Mouse (Mus musculus) layer of hippocampus, adult 9-10 months (tissue): Measurements from ENCODE around the gene Zmynd10.

Source experiments
- DNase-seq: peaks from one replicate; pipeline ENCODE4 v3.0.0; 2022; ENCODE audit warnings: low spot score

The Zmynd10 gene

DNA sequence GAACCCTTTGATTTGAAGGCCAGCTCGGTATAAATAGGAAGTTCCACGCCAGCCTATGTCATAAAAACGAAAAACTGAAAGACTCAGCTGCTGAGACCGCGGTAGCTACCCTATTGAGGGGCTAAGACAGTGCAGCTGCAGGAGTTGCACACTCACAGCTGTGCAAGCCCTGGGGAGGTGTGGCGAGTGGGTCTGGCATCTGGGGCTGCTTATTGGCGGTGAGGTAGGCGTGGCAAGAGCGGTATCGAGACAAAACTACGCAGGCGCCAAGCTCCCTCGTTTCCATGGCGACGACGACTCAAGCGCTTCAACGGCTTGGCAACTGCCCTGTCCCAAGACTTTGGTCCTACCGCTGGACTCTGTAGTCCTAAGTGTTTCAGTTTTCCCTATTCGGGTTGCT lies at the start of gene Zmynd10:
Gene Zmynd10 (plus strand): TSS at position 273 of the 400 bp plus-strand sequence.
- DNase-seq = no peak

DNA sequence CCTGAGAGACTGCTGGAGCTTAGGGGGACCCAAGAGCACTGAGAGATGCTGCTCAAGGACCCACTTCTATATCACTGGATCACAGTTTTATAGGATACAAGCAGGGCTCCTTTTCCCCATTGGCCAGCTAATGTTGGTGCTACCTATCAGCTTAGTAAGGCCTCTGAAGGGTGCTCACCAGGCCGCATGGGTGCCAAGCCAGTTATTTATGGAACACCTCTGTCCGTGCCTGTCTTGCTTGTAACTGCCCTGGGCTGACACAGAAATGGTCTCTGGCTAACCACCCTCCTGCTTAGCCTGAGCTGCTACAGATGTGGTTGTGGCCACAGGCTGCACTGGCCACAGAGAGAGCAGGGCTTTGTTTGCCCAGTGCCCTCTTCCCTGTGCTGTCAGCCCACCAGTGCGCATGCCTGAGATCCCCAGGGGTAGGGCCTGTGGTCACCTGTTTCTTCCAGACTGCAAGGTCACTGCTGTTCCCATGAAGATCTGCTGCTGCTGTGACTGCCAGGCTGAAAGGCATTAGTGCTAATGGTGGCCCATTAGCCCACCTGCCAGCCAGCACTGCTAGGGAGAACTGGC lies 46.3 kb upstream of the Zmynd10 start:
- no peak for DNase-seq

DNA sequence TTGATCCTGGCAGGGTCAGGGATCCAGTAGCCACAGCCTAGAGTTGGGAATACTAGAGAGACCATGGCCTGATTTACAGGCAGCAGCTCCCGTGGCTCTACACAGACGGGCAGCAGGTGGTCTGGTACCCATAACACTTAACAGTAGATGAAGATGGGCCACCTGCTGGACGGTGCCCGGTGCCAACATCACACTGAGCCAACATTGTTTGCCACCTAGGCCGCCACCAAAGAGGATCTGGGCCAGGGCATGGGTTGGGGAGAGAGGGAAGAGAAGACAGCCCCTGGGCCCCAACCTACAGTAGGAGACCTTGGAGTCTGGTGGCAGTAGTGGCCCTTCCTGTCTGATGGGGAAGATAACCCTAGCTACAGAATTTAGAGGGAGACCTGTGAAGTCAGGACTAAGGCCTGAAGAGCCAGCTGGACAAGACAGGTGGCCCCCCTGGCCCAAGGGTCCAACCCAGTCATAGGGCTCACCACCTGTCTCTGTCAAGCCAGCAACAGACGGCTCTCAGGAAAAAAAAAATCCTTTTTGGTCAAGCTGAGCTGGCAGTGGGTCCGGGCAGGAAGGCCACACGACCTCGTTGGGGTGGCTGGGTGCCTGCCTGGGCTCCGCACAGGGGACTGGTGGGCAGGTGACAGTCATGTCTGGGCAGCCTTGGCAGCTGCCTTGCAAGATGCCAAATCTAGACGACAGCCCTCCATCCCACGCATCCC lies 44.8 kb upstream of the Zmynd10 start:
- no peak for DNase-seq

GRCm38 (mm10) chr9:107504662-107505537 lies 42.2 kb upstream of the Zmynd10 start:
- no peak for DNase-seq

- DNase-seq = peak; percentile 20
These were observed 38.8 kb upstream of the Zmynd10 start for GRCm38 (mm10) chr9:107508266-107508665.

DNA sequence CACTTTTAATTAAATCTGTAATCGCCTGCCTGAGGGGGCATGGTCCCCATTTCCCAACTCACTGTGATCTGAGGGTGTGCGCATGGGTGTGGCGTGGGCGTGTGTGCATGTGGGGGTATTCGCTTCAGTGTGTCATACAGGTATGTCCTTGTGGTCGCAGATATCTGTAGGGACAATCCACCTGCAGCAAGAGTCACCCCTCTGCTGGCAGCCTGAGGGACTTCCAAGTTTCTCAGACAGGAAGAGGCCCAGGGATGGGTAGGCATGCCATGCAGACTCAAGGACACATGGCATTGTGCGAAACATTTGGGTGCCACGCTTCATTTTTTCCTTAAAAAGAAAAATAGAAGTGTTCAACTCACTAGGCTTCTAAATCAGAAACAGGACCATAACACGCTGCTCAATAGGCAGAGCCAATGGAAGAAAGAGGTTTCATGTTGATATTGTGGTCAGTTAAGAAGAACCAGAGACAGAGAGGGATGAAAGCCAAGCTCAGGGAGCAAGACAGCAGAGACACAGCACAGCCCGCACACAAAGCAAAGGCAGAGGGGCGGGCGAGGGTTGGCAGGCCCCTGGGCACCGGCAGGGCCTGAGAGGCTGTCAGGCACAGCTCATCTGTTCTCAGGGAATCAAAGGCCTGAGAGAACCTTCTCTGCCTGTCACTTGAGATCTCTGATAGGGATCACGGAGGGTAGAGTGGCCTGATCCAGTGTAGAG lies 36.6 kb upstream of the Zmynd10 start:
- DNase-seq = no peak

DNA sequence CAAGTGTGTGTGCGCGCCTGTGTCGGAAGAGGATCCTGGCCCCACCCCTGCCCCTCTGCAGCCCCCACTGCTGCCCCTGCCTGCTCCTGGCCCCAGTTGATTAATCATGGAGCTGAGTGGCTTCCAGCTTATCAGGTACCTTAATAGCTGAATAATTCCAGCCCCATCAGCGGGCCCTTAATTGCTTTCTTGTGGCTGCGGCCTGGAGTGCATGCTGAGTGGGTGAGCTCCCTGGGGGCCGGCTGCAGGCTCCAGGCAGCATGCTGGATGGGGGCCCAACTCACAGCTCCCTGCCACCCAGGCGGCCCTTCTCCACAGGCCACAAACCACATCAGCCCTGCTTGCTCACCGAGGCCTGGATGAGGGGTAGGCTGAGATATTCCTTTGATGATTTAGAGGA lies 35.7 kb upstream of the Zmynd10 start:
- no peak for DNase-seq

DNA sequence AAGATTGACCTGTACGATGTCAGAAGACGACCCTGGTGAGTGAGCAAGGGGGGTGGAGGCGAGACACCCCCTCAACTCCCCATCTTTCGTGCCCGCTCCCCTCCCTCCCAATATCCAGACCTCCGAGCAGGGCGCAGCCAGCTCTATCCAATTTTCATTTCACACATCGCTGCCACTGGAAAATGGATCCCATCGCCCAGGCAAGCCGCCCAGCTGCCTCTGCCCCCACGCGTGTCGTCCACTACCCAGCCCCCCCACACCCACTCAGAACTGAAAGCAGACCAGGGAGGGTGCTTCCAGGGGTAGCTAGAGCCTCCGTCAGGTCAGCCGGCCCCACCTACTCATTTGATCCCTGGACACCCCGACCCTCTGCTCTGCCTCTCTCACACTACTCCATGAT lies 34.8 kb upstream of the Zmynd10 start:
- DNase-seq = no peak

- peak; percentile 71 for DNase-seq
These were observed 32.7 kb upstream of the Zmynd10 start for GRCm38 (mm10) chr9:107514303-107514955.

DNA sequence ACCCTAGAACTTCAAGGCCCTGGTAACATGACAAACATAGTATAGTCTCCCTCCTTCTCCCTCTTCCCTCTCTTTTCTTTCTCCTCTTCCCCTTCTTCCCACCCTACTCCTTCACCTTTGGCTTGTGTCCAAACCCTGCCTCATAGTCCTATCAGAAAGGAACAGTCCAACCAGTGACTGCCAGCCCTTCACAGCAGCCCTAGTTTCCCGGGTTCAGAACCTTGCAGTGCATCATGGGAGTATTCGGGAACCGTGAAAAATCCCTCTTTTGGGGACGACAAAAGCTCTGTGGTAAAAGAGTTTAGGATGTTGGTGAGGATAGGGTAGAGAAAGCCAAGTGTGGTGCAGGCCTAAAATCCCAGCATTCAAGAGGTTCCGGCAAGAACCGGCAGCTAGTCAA lies 26.8 kb upstream of the Zmynd10 start:
- no peak for DNase-seq

- no peak for DNase-seq
These were observed 25.9 kb upstream of the Zmynd10 start for GRCm38 (mm10) chr9:107521190-107521589.

DNA sequence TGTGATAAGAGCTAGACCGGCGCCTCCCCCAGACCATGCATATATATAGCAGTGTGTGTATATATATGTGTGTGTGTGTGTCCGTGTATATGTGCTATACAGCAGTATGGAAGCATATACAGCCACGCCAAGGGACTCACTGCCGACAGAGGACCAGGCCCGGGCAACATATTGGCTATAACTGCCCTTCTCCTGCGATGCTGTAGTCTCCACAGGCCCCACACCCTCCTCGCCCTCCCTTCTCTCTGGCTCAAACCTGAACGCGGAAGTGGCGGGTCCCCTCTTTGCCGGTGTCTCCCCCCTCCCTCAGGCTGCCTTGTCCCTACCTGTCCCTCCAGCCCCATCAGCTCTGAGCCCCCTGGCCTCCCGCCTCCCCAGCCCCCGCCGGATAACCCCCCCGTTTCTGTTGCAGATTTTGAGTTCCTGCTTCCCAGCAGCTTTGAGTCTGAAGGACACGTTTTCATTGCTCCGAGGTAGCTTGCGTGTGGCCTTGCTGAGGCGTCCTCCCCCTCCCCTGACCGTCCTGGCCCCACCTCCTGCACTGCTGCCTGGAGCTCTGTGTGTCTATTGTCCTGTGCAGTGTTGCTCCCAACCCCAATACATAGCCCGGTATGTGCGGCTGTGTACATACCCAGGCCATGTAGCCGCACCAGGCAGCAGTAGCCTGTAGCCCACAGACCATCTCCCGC lies 25.2 kb upstream of the Zmynd10 start:
- no peak for DNase-seq

DNA sequence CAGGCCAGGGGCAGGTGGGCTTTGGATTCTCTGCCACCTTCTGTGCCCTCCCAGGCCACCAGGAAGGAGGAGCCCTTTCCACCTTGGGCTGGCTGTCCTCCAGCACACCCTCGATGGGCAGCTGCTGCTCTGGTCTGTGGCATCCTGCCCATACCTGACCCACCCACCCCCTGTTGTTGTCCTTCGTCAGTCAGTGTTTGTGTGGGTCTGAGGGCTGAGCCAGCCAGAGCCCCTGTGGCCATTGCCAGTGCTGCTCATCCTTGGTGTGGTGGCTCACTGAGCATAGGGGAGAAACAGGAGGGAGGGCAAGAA lies 24.7 kb upstream of the Zmynd10 start:
- DNase-seq = no peak

DNA sequence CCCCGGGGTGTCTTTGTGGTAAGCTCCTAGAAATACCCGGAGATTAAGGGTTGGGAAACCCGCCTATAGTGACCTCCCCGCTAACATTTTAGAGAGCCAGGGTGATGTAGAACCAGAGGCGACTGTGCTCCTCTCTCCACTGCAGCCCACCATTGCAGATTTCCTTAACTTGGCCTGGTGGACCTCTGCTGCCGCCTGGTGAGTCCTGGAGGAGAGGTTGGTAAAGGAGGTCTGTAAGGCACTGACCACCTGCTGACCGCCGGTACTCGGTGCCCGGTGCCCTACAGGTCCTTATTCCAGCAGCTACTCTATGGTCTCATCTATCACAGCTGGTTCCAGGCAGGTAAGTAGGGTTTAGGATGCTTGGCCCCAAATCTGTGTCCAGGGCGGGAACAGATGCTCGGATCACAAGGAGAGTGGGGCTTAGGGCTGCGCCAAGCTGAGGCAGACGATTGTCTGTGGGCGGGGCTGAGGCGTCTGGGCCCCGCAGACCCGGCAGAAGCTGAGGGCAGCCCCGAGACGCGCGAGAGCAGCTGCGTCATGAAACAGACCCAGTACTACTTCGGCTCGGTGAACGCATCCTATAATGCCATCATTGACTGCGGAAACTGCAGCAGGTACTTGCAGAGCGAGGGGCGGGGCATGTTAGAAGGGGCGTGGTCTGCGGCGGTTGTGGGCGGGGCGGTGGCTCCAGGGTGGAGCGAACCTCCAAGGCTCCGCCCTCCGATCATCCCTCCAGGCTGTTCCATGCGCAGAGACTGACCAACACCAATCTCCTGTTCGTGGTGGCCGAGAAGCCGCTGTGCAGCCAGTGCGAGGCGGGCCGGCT lies 20.7 kb upstream of the Zmynd10 start:
- DNase-seq = no peak

- DNase-seq = peak; percentile 90
These were observed 13.2 kb upstream of the Zmynd10 start, which contains the start of gene Tmem115 for GRCm38 (mm10) chr9:107533791-107534407. Tmem115 (plus strand) TSS chr9:107533945.

DNA sequence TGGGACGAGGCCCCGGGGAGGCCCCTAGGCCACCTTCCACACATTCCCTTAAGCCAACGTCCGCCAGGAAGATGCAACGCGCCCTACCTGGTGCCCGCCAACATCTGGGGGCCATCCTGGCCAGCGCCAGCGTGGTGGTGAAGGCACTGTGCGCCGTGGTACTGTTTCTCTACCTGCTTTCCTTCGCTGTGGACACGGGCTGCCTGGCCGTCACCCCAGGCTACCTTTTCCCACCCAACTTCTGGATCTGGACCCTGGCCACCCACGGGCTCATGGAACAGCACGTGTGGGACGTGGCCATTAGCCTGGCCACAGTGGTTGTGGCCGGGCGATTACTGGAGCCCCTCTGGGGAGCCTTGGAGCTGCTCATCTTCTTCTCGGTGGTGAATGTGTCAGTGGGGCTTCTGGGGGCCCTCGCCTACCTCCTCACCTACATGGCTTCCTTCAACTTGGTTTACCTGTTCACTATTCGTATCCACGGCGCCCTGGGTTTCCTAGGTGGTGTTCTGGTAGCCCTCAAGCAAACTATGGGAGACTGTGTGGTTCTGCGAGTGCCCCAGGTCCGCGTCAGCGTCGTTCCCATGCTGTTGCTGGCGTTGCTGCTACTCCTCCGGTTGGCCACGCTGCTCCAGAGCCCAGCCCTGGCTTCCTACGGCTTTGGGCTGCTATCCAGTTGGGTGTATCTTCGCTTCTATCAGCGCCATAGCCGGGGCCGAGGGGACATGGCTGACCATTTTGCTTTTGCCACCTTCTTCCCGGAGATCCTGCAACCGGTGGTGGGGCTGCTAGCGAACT lies 12.5 kb upstream of the Zmynd10 start:
- DNase-seq = no peak

DNA sequence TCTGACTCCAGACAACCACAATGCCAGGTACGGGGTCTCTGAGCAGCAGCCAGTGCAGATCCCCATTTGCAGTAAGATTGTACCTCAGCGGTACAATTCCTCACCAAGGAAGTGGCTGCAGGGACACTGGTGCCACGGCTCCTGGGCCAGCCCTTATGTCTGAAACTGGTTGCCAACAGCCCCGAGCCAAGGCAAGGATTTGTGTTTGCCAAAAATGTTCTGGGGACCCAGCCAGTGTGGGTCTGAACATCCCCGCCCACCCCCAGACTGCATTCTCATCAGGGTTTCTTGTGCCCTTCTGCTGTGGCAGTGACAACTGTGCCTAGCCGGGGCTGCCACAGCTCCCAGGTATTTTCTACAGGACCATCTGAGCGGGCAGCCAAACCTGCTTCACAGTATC lies 8.9 kb upstream of the Zmynd10 start:
- no peak for DNase-seq

GRCm38 (mm10) chr9:107538711-107539110 lies 8.4 kb upstream of the Zmynd10 start:
- no peak for DNase-seq

- DNase-seq = no peak
These were observed 7.2 kb upstream of the Zmynd10 start for GRCm38 (mm10) chr9:107539940-107540339.
